Mouse (Mus musculus) cortical plate, adult 2 months (tissue): ENCODE measurements at regions not wholly inside any gene's neighbourhood (a gene's known extent, or its start where the extent isn't known, plus 50 kb on each side); places are given as distances from the start of the nearest gene placed in this dataset.

Source experiments
- CTCF ChIP-seq: fragments of 200-500 bp; IDR thresholded peaks from 2 replicates; pipeline ENCODE4 v1.5.1; 2011; ENCODE audit warnings: mild to moderate bottlenecking, control low read depth, low read length; ENCODE audit not compliant: insufficient read depth; ENCODE audit errors: extremely low read depth
- POLR2A ChIP-seq: fragments of 200-500 bp; IDR thresholded peaks from 2 replicates; pipeline ENCODE4 v1.6.1; 2011; ENCODE audit warnings: mild to moderate bottlenecking, low read length, control low read depth; ENCODE audit not compliant: insufficient read depth; ENCODE audit errors: extremely low read depth

DNA sequence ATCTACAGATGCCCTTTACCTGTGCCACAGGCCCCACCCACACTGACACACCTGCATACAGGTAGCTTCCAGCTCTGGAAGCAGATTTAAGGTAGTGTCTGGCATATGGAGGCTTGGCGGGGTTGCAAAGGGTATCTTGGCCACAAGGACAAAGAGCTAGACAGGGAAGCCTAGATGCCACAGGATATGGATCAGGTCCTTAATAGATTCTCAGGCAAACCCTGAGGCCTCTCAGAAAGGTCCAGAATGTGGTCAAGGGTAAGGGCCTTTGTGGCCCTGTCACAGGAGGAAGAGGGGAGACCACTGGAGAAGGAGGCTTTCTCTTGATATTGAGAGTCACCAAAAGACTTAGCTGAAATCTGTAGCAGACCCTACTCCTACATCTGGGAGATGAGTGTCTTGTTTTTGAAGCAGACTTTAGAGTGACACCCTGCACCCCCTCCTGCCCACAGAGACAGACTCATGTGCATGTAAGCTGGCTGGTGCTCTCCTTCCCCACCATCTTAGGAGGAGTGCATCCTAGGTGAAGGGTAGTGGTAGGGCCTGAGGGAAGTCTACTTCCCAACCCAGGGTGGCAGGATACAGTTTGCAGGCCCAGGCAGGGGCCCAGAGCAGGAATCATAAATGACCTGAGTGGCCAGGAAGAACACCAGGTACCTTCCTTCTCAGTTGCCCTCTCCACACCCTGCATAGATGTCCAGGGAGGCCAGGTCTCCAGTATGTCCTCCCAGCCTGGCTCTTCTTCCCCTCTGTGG, 150.8 kb upstream of the Syt13 start:
- TF ChIP-seq CTCF = no peak
- TF ChIP-seq POLR2A = no peak
